Mouse (Mus musculus): ENCODE measurements around the gene Gpr137.

DNA sequence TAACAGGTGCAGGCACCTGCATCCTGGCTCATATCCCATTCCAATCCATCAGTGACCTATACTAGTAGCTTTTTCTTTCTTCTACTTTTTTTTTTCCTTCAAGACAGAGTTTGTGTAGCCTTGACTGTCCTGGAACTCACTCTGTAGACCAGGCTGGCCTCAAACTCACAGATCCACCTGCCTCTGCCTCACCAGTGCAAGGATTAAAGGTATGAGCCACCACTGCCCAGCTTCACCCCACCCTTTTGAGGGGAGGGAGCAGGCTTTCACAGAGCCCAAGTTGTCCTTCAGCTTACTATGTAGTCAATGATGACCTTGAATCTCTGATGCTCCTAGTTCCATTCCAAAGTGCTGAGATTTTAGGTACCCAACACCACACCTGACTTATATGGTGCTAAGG is 22.8 kb downstream of the Gpr137 start:
- TF ChIP-seq POLR2A (IDR thresholded peaks at IDR 0.05; ENCODE audit: insufficient read depth, low read depth, low read length) (no peak), CTCF (IDR thresholded peaks at IDR 0.05; ENCODE audit: insufficient read depth, low read depth, low read length) (no peak)

Data from olfactory bulb, adult 2 months (tissue).